Mouse (Mus musculus): ENCODE measurements around the gene Abat.
"Not testable (repeated sequence)": the region's sequence is repeated elsewhere in the genome, so short reads cannot be mapped to it uniquely, and the experiment has no call there.

DNA sequence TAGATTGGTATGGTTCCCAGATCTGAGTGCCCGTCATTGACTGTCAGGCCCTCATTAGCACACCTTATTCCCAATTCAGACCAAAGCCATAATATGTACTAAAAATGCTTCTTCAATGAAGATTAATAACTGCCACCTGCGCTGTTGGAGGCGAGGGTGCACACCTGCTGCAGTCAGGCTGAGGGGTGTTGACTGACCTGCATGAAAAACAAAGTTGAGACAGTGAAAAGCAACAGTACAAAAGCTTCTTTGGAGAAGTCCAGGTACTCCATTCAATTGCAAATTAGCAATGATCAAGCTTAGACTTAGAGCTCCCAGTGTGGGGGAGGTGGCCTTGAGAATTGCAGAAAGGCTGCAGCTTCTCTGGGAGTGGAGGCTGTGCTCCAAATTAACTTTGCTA, 42.1 kb downstream of the Abat start:
- not testable (repeated sequence) for TF ChIP-seq CTCF (conservative IDR thresholded peaks at IDR 0.05; ENCODE audit: low read length); POU5F1 (IDR thresholded peaks at IDR 0.05; ENCODE audit: borderline replicate concordance, low read length)
- TF ChIP-seq NANOG (IDR thresholded peaks at IDR 0.05; ENCODE audit: borderline replicate concordance, low read length) = peak; percentile 77
